Mouse (Mus musculus) ES-E14 (cell line): Measurements from ENCODE around the gene Ica1.

Experiments used
- CHD2 ChIP-seq: IDR thresholded peaks from 2 replicates; pipeline ENCODE4 v1.6.1; 2014; ENCODE audit warnings: mild to moderate bottlenecking, low read depth, low read length, inconsistent platforms
- ZC3H11A ChIP-seq: IDR thresholded peaks from 2 replicates; pipeline ENCODE4 v1.6.1; 2012; ENCODE audit warnings: low read depth, mild to moderate bottlenecking, inconsistent platforms, low read length, borderline replicate concordance
- ZNF384 ChIP-seq: IDR thresholded peaks from 2 replicates; pipeline ENCODE4 v1.6.1; 2012; ENCODE audit warnings: low read depth, low read length, inconsistent platforms

- TF ChIP-seq ZNF384: no peak
- TF ChIP-seq CHD2: no peak
- TF ChIP-seq ZC3H11A: no peak
Observed at GRCm38 (mm10) chr6:8819866-8820265, 41.6 kb upstream of the Ica1 start.
